Mouse (Mus musculus) myocyte (in vitro differentiated cells): ENCODE results near the gene Tfeb.

Source experiments
- CEBPB ChIP-seq: IDR thresholded peaks from 2 replicates; pipeline ENCODE4 v1.6.1; 2011; ENCODE audit warnings: mild to moderate bottlenecking, moderate library complexity; ENCODE audit not compliant: poor library complexity, insufficient read depth, severe bottlenecking
- E2F4 ChIP-seq: IDR thresholded peaks from one replicate; pipeline ENCODE4 v1.6.1; 2011; ENCODE audit warnings: mild to moderate bottlenecking, control low read depth, moderate library complexity; ENCODE audit not compliant: insufficient read depth
- MAX ChIP-seq: IDR thresholded peaks from one replicate; pipeline ENCODE4 v1.6.1; 2011; ENCODE audit warnings: low read depth, mild to moderate bottlenecking, control low read depth
- MYOD1 ChIP-seq, 3 experiments: IDR thresholded peaks; one replicate each; pipeline ENCODE4 v1.6.1; 2011; ENCODE audit warnings: control low read depth in 2 of 3, low read depth in 2 of 3, mild to moderate bottlenecking in 2 of 3, moderate library complexity in 1 of 3; ENCODE audit not compliant: insufficient read length in 2 of 3, control insufficient read depth in 1 of 3
- MYOG ChIP-seq, 3 experiments: IDR thresholded peaks; one replicate each; pipeline ENCODE4 v1.6.1; 2011; ENCODE audit warnings: control low read depth in 2 of 3, low read depth in 2 of 3, mild to moderate bottlenecking in 2 of 3; ENCODE audit not compliant: insufficient read length in 2 of 3, control insufficient read depth in 1 of 3, insufficient read depth in 1 of 3
- POLR2A ChIP-seq: IDR thresholded peaks from one replicate; pipeline ENCODE4 v1.6.1; 2011; ENCODE audit warnings: low read depth, mild to moderate bottlenecking, control low read depth, moderate library complexity; ENCODE audit not compliant: insufficient read length
- POLR2AphosphoS2 ChIP-seq: IDR thresholded peaks from one replicate; pipeline ENCODE4 v1.6.1; 2011; ENCODE audit warnings: low read depth, control low read depth; ENCODE audit not compliant: insufficient read length
- REST ChIP-seq: IDR thresholded peaks from one replicate; pipeline ENCODE4 v1.6.1; 2011; ENCODE audit warnings: mild to moderate bottlenecking, control low read depth, moderate library complexity; ENCODE audit not compliant: insufficient read depth, insufficient read length
- TCF12 ChIP-seq: IDR thresholded peaks from one replicate; pipeline ENCODE4 v1.6.1; 2011; ENCODE audit warnings: mild to moderate bottlenecking, control low read depth; ENCODE audit not compliant: poor library complexity, insufficient read depth, severe bottlenecking
- TCF3 ChIP-seq: IDR thresholded peaks from one replicate; pipeline ENCODE4 v1.6.1; 2011; ENCODE audit warnings: low read depth, control low read depth; ENCODE audit not compliant: insufficient read length
- USF1 ChIP-seq: IDR thresholded peaks from one replicate; pipeline ENCODE4 v1.6.1; 2011; ENCODE audit warnings: low read depth, mild to moderate bottlenecking, control low read depth, moderate library complexity

DNA sequence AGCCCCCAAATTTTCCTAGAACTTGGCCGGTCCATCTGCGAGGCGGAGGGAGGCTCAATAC lies 42.6 kb upstream of the Tfeb start, which contains the start of gene Gm21981:
- no peak for TF ChIP-seq POLR2A
- no peak for TF ChIP-seq TCF12
- TF ChIP-seq E2F4, result no peak
- no peak for TF ChIP-seq MAX
- no peak for TF ChIP-seq CEBPB
- no peak for TF ChIP-seq MYOD1 (IDR thresholded peaks at IDR 0.05; ENCODE audit: control insufficient read depth in 1 of 3, insufficient read length in 2 of 3, low read depth in 2 of 3)
- no peak for TF ChIP-seq USF1
- no peak for TF ChIP-seq TCF3
- no peak for TF ChIP-seq POLR2AphosphoS2
- no peak for TF ChIP-seq MYOG (IDR thresholded peaks at IDR 0.05; ENCODE audit: control insufficient read depth in 1 of 3, insufficient read depth in 1 of 3, insufficient read length in 2 of 3, low read depth in 2 of 3)
- TF ChIP-seq REST, result no peak
